Mouse (Mus musculus): Measurements from ENCODE around the gene Cdk5r2. TPM values are rescaled to one million over a fixed set of nuclear protein-coding genes. Genes with fewer than 3 reads are reported as not detected.
A peak's percentile ranks its signal among the peaks of the same experiment; 100 is the strongest.

The Cdk5r2 gene
- total RNA-seq, 2 experiments from 2014 or later, result not detected

GRCm38 (mm10) chr1:74891513-74891912 lies 36.8 kb downstream of the Cdk5r2 start:
- peak; percentile 62; the same call in 1 of the 2 replicates for ATAC-seq (replicated peaks; ENCODE audit: poor library complexity)

- ATAC-seq (replicated peaks; ENCODE audit: poor library complexity), result no peak
These were observed 37.8 kb downstream of the Cdk5r2 start for GRCm38 (mm10) chr1:74892351-74893133.

GRCm38 (mm10) chr1:74893134-74893855 lies 38.6 kb downstream of the Cdk5r2 start, which contains the start of gene Cryba2:
Gene Cryba2, minus strand, starts transcription at chr1:74893143.
- ATAC-seq (replicated peaks; ENCODE audit: poor library complexity), result peak; percentile 79

GRCm38 (mm10) chr1:74894966-74895365 lies 40.2 kb downstream of the Cdk5r2 start:
- ATAC-seq (replicated peaks; ENCODE audit: poor library complexity), result peak; percentile 64; the same call in 1 of the 2 replicates

GRCm38 (mm10) chr1:74897976-74898375 lies 43.2 kb downstream of the Cdk5r2 start:
- ATAC-seq (replicated peaks; ENCODE audit: poor library complexity), result no peak

- ATAC-seq (replicated peaks; ENCODE audit: poor library complexity), result no peak
These were observed 44.1 kb downstream of the Cdk5r2 start for GRCm38 (mm10) chr1:74898656-74899431.

- ATAC-seq (replicated peaks; ENCODE audit: poor library complexity), result no peak
These were observed 45.9 kb downstream of the Cdk5r2 start for GRCm38 (mm10) chr1:74900341-74901285.

GRCm38 (mm10) chr1:74901686-74902085 lies 47.0 kb downstream of the Cdk5r2 start:
- ATAC-seq (replicated peaks; ENCODE audit: poor library complexity), result no peak

GRCm38 (mm10) chr1:74902191-74902590 lies 47.5 kb downstream of the Cdk5r2 start:
- ATAC-seq (replicated peaks; ENCODE audit: poor library complexity), result no peak

Other genes starting within 250 kb of the Cdk5r2 start
- 16.6 and 27.2 TPM in 2 replicates for gene Ttll4, start 193.2 kb upstream of the Cdk5r2 start, total RNA-seq (2015)
- gene Ttll4, start 193.2 kb upstream of the Cdk5r2 start, total RNA-seq (2017), result 19.6 and 21.9 TPM in 2 replicates
- gene Cyp27a1, start 141.4 kb upstream of the Cdk5r2 start, total RNA-seq (2015), result 2.4 and 10.6 TPM in 2 replicates
- gene Cyp27a1, start 141.4 kb upstream of the Cdk5r2 start, total RNA-seq (2017), result 4.5 and 5.2 TPM in 2 replicates
- gene Prkag3, start 105.7 kb upstream of the Cdk5r2 start, total RNA-seq (2015), result not detected in 2 replicates
- gene Prkag3, start 105.7 kb upstream of the Cdk5r2 start, total RNA-seq (2017), result not detected in 2 replicates
- 0.07 and 0.17 TPM in 2 replicates for gene Wnt6, start 83.0 kb upstream of the Cdk5r2 start, total RNA-seq (2015)
- gene Wnt6, start 83.0 kb upstream of the Cdk5r2 start, total RNA-seq (2017), result 0.74 TPM in 1 of 2 replicates, not detected in the other
- gene Wnt10a, start 63.4 kb upstream of the Cdk5r2 start, total RNA-seq (2015), result not detected in 2 replicates
- gene Wnt10a, start 63.4 kb upstream of the Cdk5r2 start, total RNA-seq (2017), result not detected in 2 replicates
- not detected in 2 replicates for gene Fev, start 30.5 kb downstream of the Cdk5r2 start, total RNA-seq (2015)
- not detected in 2 replicates for gene Fev, start 30.5 kb downstream of the Cdk5r2 start, total RNA-seq (2017)
- gene Cryba2, start 38.2 kb downstream of the Cdk5r2 start, total RNA-seq (2015), result not detected in 2 replicates
- gene Cryba2, start 38.2 kb downstream of the Cdk5r2 start, total RNA-seq (2017), result not detected in 2 replicates
- gene Cfap65, start 80.7 kb downstream of the Cdk5r2 start, total RNA-seq (2015), result not detected in 2 replicates
- gene Cfap65, start 80.7 kb downstream of the Cdk5r2 start, total RNA-seq (2017), result not detected in 2 replicates
- gene Ihh, start 96.7 kb downstream of the Cdk5r2 start, total RNA-seq (2015), result 0.07 TPM in 1 of 2 replicates, not detected in the other
- gene Ihh, start 96.7 kb downstream of the Cdk5r2 start, total RNA-seq (2017), result not detected in 2 replicates

Measured in megakaryocyte progenitor cell, adult 5-6 weeks (primary cell).